In the genomic region with DNA sequence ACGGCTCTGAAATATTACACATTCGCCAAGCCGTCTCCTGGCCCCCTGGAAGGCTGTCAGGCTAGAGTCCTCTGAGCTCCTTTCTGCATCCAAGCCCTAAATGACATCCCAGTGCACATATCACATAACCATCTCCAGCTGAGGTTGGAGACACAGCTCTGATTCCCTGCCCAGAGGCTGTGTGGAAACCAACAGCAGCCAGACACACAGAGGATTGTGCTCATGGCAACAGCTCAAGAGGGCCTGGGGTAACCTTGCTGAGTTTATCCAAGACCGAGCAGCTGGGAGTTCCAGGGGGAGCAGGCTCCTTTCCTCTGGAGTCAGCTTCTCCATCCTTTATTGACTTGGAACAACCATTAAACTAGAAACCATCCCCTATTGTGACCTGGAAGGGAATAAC, we compare ENCODE assay signal across 13 mouse cellular contexts.
DNase-seq lines count a peak whose midpoint lies in the region; ATAC-seq lines count a peak whose summit lies in the region.
"Had no signal": no experiment of that assay in that cellular context is flagged by ENCODE, and none has a peak within 500 bp of the region (broad histone marks: within the 10 kb centered on the region; RNA-seq: fewer than 3 reads in every experiment).

No protein-coding gene starts in this region.

- no peaks in the 10 kb centered on the region for H3K9me3 ChIP-seq in heart, embryonic 11.5 days (replicated peaks; ENCODE audit: control insufficient read depth, low read length)
- H3K9me3 ChIP-seq: liver, embryonic 13.5 days had no signal

- H3K4me3 ChIP-seq in heart, embryonic 11.5 days (ENCODE audit: low read depth, low read length) = no peak overlapping the region
- H3K4me3 ChIP-seq: liver, embryonic 13.5 days had no signal

- intact Hi-C loops in heart, postnatal 25 days (cut with DNase I) = no loop called here

- no peak for ATAC-seq in heart, embryonic 11.5 days (replicated peaks; ENCODE audit: insufficient number of reproducible peaks, low FRiP score, low TSS enrichment)
- ATAC-seq: Patski had no signal

- H3K4me1 ChIP-seq in heart, embryonic 11.5 days (ENCODE audit: control insufficient read depth, insufficient read depth, low read length) = no peaks in the 10 kb centered on the region
- H3K4me1 ChIP-seq: liver, embryonic 13.5 days had no signal

- H3K27ac ChIP-seq in heart, embryonic 11.5 days (ENCODE audit: low read depth, low read length) = no peak overlapping the region
- H3K27ac ChIP-seq: liver, embryonic 13.5 days had no signal

- 78% methylated on average over 4 of the region's 4 CpGs for WGBS in heart, embryonic 11.5 days (ENCODE audit: insufficient replicate concordance)

- H3K4me2 ChIP-seq in heart, embryonic 11.5 days = no peak overlapping the region
- H3K4me2 ChIP-seq: liver, embryonic 13.5 days had no signal

- H3K36me3 ChIP-seq in heart, embryonic 11.5 days (ENCODE audit: control insufficient read depth, insufficient read depth, low read length) = no peaks in the 10 kb centered on the region
- H3K36me3 ChIP-seq: liver, embryonic 13.5 days had no signal

- H3K9ac ChIP-seq in heart, embryonic 11.5 days (ENCODE audit: low read depth, low read length) = no peak overlapping the region
- H3K9ac ChIP-seq: liver, embryonic 13.5 days had no signal

- DNase-seq in heart, adult 18-20 months = peak; percentile 24 to 40
- peak; percentile 5 for DNase-seq in ovary, postnatal 36 days (ENCODE audit: low spot score)
- DNase-seq in ovary, postnatal 10 days (ENCODE audit: low spot score) = no peak
- DNase-seq in heart, postnatal 25 days (ENCODE audit: low spot score) = peak; percentile 33
- peak; percentile 42 for DNase-seq in testis, postnatal 10 days (ENCODE audit: low spot score)
- DNase-seq in adrenal gland, postnatal 4 days (ENCODE audit: low spot score in 2 of 2) = no peak
- no peak for DNase-seq in spleen, postnatal 36 days (ENCODE audit: low spot score in 2 of 2)
- DNase-seq: cerebellum, adult 2 months; kidney, adult 8-10 months; liver, embryonic 13.5 days; midbrain, embryonic 14.5 days had no signal

- no peaks in the 10 kb centered on the region for H3K27me3 ChIP-seq in heart, embryonic 11.5 days (ENCODE audit: control insufficient read depth, insufficient read depth, low read length)
- H3K27me3 ChIP-seq: liver, embryonic 13.5 days; Patski had no signal

Comparison
In these comparisons a context has a peak if more than half of its experiments do, and no peak if none do; other contexts are left out.
1. DNase-seq: peak in heart, adult 18-20 months (2 of 2), ovary, postnatal 36 days (single experiment), heart, postnatal 25 days (single experiment) and testis, postnatal 10 days (single experiment); none in ovary, postnatal 10 days (single experiment), adrenal gland, postnatal 4 days (0 of 2) and spleen, postnatal 36 days (0 of 2).